Mouse (Mus musculus) brain, embryonic 18.5 days (tissue): ENCODE measurements around the gene Itga2.

ENCODE experiments used
- DNase-seq: peaks from one replicate; pipeline ENCODE4 v3.0.0-alpha.2; 2012; ENCODE audit warnings: low read depth, low spot score

The Itga2 gene

GRCm38 (mm10) chr13:114878667-114879066 lies 53.2 kb downstream of the Itga2 start:
- no peak for DNase-seq

- no peak for DNase-seq
Measured at GRCm38 (mm10) chr13:114876005-114876520, 55.8 kb downstream of the Itga2 start.

- no peak for DNase-seq
Measured at GRCm38 (mm10) chr13:114874738-114875137, 57.2 kb downstream of the Itga2 start.

GRCm38 (mm10) chr13:114857525-114857924 lies 74.4 kb downstream of the Itga2 start:
- DNase-seq = no peak

- DNase-seq = no peak
Measured at GRCm38 (mm10) chr13:114856269-114856627, 75.7 kb downstream of the Itga2 start.

GRCm38 (mm10) chr13:114855573-114856268 lies 76.2 kb downstream of the Itga2 start:
- no peak for DNase-seq

- no peak for DNase-seq
Measured at GRCm38 (mm10) chr13:114854428-114854827, 77.5 kb downstream of the Itga2 start.

GRCm38 (mm10) chr13:114854023-114854422 lies 77.9 kb downstream of the Itga2 start:
- no peak for DNase-seq

GRCm38 (mm10) chr13:114853152-114853551 lies 78.7 kb downstream of the Itga2 start:
- DNase-seq = no peak

- no peak for DNase-seq
Measured at GRCm38 (mm10) chr13:114852264-114853111, 79.4 kb downstream of the Itga2 start.

GRCm38 (mm10) chr13:114848945-114849344 lies 83.0 kb downstream of the Itga2 start:
- no peak for DNase-seq

- no peak for DNase-seq
Measured at GRCm38 (mm10) chr13:114845804-114846203, 86.1 kb downstream of the Itga2 start.

- no peak for DNase-seq
Measured at GRCm38 (mm10) chr13:114843318-114843717, 88.6 kb downstream of the Itga2 start.

GRCm38 (mm10) chr13:114840545-114840944 lies 91.4 kb downstream of the Itga2 start:
- no peak for DNase-seq

- DNase-seq = no peak
Measured at GRCm38 (mm10) chr13:114839098-114839497, 92.8 kb downstream of the Itga2 start.

- DNase-seq = peak; percentile 49
Measured at GRCm38 (mm10) chr13:114838535-114838990, 93.3 kb downstream of the Itga2 start.

GRCm38 (mm10) chr13:114837061-114837460 lies 94.8 kb downstream of the Itga2 start:
- no peak for DNase-seq

- no peak for DNase-seq
Measured at GRCm38 (mm10) chr13:114834580-114834979, 97.3 kb downstream of the Itga2 start.

- DNase-seq = no peak
Measured at GRCm38 (mm10) chr13:114833351-114833750, 98.5 kb downstream of the Itga2 start.

GRCm38 (mm10) chr13:114832761-114833160 lies 99.1 kb downstream of the Itga2 start:
- no peak for DNase-seq

- DNase-seq = no peak
Measured at GRCm38 (mm10) chr13:114831367-114831833, 100.5 kb downstream of the Itga2 start.

GRCm38 (mm10) chr13:114825377-114825855 lies 106.5 kb downstream of the Itga2 start:
- DNase-seq = no peak
